Mouse (Mus musculus) lung, postnatal 4 days (tissue): ENCODE data around the gene Prpf4.

Source experiments
- DNase-seq, 2 experiments: peaks; one replicate each; pipeline ENCODE4 v3.0.0; 2021

The Prpf4 gene

DNA sequence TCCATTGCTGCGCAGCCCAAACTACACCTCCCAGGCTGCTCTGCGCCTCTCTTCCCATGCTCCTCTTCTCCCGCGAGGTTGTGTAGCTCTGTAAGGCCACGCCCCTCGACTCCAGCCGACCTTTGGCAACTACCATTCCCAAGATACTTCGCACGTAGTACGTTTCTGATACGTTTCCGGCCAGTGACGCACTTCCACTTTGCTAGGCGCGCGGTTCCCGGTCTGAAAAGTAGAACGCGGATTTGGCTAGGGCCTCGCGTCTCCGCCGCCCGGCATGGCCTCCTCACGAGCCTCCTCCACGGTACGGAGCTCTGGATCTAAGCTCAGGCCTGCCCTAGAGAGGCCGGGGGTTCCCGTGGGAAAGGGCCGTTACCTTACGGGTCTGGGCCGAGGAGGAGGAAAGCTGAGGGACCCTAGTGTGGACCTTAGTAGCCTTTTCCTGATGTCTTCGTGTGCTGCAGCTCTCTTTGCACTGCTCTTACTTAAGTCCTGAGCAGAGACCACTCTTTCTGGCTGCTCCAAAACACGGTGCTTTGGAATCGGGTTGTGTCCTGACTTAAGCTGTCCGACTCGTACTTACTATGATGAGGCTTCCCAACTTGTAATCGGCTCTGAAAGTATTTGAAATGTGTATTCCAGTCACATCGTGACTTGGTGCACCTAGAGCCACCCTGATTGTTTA lies at the start of gene Prpf4, which contains the start of gene Cdc26:
Gene Prpf4, plus strand, starts transcription at position 197 of the 682 bp plus-strand sequence.
Gene Cdc26, minus strand, starts transcription at position 42 of the 682 bp plus-strand sequence.
- DNase-seq, result peak; percentile 97 to 98

DNA sequence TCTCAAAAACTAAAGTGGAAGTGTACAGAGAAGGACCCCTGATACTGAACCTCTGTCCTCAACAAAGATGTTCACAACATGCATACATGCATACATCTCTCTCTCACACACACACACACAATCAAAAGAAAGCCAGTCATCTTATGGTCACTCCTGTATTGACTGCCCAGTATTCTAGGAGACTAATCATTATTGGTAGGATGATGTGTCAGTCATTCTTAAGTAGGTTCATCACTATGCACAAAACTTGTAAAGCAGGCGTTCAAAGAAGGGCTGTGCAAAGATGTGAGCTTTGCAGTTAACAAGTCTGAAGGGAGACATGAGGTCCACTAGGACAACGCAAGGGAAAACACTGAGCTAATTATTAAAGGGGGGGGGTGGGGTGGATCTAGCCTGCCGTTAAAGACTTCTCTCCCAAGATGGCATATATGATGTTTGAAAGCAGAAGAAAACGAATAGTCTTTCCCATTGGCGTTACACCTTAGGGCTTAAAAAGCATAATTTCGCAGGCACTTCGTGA lies 49.3 kb upstream of the Prpf4 start:
- DNase-seq, result no peak

DNA sequence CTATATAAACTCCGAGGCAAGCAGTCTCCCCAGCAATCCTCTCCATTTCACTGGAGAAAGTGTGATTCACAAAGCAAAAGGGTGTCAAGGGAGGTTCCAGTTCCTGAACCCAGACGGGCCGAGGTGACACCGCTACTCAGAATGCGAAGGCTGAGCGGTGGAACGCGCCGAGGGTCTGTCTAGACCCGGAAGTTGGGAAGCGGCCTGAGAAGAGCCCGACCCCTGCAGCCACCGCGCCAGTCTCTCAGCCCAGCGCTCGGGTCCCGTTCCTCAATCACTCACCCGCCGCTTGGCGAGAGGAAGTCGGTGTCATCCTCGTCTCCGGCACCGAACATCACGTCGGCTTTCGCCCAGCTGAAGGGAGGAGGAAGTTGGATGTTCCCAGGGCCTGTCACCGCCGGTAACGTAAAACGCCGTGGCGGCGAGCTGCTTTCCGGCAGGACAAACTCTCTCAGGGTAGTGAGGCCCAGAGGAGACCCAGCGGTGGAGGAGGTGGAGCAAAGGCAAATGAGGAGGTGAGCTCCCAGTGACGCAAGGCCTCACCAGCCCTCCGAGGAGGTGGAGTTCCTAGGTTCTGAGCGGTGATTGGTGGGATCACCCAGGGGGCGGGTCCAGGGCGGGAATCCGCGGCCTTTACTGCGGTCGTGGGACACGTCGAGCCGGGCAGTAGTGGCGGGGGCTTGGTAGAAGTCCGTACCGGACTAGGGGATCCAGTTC lies 48.4 kb upstream of the Prpf4 start, which contains the start of the genes Fkbp15 and Slc31a1:
Gene Fkbp15, minus strand, starts transcription at position 461 of the 717 bp plus-strand sequence.
Gene Slc31a1, plus strand, starts transcription at position 640 of the 717 bp plus-strand sequence.
- DNase-seq, result peak; percentile 97 to 98

DNA sequence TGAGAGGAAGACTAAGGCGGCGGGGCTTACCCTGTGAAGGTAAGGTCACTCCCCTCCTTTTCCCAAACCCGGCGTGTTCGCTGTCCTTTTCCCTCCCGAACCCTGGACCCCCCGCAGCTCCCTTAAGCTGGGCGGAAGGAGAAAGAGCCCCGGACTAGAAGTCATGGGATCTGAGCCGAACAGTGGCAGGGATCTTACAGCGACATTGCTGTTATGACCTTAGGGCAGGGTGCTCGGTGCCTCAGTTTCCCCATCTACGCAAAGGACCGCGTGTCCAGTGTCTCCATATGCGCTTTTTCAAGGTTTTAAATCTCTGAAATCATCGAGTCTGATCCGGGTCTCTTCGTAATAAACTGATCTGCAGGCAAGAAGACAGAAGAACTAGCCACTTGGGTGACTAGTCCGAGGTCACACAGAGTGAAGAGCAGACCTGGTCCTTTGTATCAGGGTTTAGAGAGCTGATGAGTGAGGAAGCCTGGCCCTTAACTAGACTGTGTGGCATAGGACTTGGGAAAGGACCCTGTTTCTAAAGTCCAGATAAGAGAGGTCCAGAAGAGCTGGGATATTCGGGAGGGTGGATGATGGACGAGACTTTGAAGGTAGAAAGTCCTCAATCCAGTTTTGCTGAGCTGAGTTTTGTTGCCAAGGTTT lies 47.7 kb upstream of the Prpf4 start:
- DNase-seq, result no peak

- DNase-seq, result no peak
Measured at GRCm38 (mm10) chr4:62361571-62361970, 47.0 kb upstream of the Prpf4 start.

- DNase-seq, result no peak
Measured at GRCm38 (mm10) chr4:62361997-62362396, 46.6 kb upstream of the Prpf4 start.

GRCm38 (mm10) chr4:62362437-62362836 lies 46.2 kb upstream of the Prpf4 start:
- DNase-seq, result no peak

- DNase-seq, result no peak
Measured at GRCm38 (mm10) chr4:62364299-62364698, 44.3 kb upstream of the Prpf4 start.

DNA sequence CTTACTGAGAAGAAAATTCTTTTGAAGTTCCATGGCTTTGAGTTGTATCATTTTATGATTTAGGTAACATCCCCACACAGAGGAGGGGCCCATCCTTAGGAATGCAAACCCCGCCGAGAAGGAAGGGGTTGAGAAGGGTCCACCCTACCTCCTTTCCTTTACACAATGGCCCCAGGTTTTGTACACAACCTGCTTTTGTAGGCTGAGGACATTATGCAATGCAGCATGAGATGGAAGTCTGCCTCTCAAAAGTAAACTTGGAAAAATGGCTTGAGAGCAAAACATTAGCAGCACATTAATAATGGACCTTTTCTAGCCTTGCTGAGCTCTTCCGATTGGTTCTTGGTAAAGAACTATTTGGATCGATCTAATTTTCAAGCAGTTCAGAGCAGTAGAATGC lies 42.3 kb upstream of the Prpf4 start:
- no peak for DNase-seq

GRCm38 (mm10) chr4:62367586-62367985 lies 41.0 kb upstream of the Prpf4 start:
- no peak for DNase-seq

DNA sequence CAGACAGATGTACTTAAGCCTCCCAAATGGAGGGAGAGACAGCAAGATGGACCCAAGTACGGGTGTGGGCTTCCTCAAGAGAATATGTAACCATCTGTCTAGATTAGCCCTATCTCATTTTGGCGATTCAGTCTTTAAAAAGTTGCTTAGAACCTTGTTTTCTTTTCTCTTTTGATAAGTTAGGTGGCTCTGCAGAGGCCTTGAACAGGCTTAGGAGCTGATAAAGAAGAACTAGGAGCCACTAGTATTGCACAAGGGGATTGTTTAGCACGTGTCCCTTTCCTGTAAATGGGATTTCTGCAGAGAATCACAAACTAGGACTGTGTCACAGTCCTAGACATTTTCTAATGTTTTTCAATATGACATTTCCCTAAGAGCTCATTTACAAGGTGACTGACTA lies 39.5 kb upstream of the Prpf4 start:
- DNase-seq, result no peak

DNA sequence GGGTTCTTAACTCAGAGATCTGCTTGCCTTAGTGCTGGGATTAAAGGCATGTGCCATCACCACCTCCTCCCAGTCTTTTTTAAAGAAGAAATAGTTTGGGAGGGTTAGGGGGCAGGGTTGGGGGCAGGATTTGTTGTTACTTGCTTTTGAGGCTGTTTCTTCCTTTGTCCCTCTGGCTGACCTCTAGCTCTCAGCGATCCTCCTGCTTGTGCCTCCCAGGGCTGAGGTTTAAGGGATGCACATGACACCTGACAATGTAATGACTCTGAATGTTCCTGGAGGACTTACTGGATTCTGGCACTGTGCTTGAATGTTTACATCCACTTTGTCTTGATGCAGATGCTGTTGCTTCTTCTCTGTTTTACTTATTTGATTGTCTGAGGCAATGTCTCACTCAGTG lies 36.2 kb upstream of the Prpf4 start:
- no peak for DNase-seq

- DNase-seq, result no peak
Measured at GRCm38 (mm10) chr4:62372818-62373520, 35.6 kb upstream of the Prpf4 start.

- DNase-seq, result no peak
Measured at GRCm38 (mm10) chr4:62373668-62374067, 34.9 kb upstream of the Prpf4 start.

DNA sequence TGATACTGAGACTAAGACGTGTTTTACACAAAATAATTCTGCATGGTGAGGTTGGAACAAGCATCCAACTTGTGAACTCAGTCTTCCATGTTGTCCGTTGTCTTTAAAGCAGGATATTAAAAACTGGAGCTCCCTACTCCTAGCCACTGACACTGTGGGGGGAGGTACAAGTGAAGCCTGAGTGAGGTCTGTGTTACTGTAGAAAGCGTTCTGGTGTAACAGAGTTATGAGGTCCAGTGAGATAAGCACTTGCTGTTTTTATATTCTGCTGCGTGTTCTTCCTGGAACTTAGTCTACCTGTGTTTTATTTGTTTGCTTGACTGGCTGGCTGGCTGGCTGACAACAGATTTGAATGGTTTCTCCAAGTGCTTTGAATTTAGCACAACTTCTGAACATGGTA lies 34.3 kb upstream of the Prpf4 start:
- DNase-seq, result no peak

GRCm38 (mm10) chr4:62376123-62376522 lies 32.5 kb upstream of the Prpf4 start:
- no peak for DNase-seq

GRCm38 (mm10) chr4:62379724-62380381 lies 28.7 kb upstream of the Prpf4 start:
- no peak for DNase-seq

GRCm38 (mm10) chr4:62383207-62383606 lies 25.4 kb upstream of the Prpf4 start:
- DNase-seq, result no peak

DNA sequence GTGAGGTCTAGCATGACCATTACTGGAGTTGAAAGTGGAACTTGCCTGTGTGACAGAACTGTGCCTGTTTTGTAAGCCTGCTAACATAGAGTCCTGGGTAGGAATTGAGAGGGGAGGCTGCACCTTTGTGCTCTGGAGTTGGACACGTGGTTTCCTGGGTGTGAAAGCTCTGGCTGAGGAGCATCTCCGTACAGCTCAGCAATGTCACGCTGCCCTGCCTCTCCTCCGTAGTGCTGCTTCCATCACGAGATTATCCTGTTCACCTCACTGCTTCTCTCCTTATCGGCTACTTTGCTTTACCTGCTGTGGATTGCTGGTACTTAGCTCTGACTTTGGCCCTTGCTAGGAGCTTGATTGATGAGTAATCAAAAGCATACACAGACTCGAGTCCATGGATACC lies 24.8 kb upstream of the Prpf4 start:
- DNase-seq, result no peak

- no peak for DNase-seq
Measured at GRCm38 (mm10) chr4:62384159-62384558, 24.4 kb upstream of the Prpf4 start.

- no peak for DNase-seq
Measured at GRCm38 (mm10) chr4:62385439-62385838, 23.2 kb upstream of the Prpf4 start.
